Mouse (Mus musculus): ENCODE data around the gene Efcab12. TPM values are rescaled to one million over a fixed set of nuclear protein-coding genes. Genes with fewer than 3 reads are reported as not detected.
"Not testable (repeated sequence)": the region's sequence is repeated elsewhere in the genome, so short reads cannot be mapped to it uniquely, and the experiment has no call there.

Gene Efcab12
- polyA plus RNA-seq, 1 experiment from 2014 or later, result 0.51 TPM

DNA sequence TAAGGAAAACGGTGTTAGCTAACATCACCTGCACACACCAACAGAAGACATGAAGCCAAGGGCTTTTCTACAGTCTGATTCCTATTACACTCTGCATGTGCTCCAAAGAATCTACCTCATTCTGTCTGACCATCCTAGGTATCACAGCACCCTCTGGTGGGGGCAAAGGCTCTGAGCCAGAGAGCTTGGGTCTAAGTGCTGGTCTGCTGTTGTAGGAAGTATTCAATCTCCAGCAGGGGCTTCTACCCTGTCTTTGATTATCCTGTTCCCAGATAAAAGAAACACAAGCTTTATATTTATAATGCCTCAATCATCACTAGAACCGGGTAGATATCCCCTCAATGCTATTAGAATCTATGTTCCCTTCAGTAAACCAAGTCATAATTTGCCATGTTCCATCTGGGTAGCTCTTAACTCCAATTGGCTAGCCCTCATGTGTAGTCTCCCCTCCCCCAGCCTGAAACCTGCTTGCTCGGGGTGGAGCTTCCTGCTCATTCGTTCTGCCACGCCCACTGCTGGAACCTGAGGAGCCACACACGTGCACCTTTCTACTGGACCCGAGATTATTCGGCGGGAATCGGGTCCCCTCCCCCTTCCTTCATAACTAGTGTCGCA lies 14.3 kb downstream of the Efcab12 start:
- Histone ChIP-seq H3K4me3 (ENCODE audit: low read length) (peak overlapping the region; percentile 38), H3K4me2 (ENCODE audit: low read depth, low read length) (peak overlapping the region; percentile 59)
- WGBS, result 8% methylated on average over 4 of the region's 11 CpGs
- H3K27ac ChIP-seq (ENCODE audit: low read length); H3K4me1 ChIP-seq (ENCODE audit: control insufficient read depth, insufficient read depth, low read length); H3K27me3 ChIP-seq (ENCODE audit: control insufficient read depth, insufficient read depth, low read length); H3K9me3 ChIP-seq (replicated peaks; ENCODE audit: control insufficient read depth, low read length); H3K9ac ChIP-seq (ENCODE audit: low read length); H3K36me3 ChIP-seq (ENCODE audit: control insufficient read depth, insufficient read depth): not testable (repeated sequence)
- ATAC-seq (replicated peaks; ENCODE audit: extremely low read depth, insufficient read depth, low FRiP score), result peak; percentile 95

DNA sequence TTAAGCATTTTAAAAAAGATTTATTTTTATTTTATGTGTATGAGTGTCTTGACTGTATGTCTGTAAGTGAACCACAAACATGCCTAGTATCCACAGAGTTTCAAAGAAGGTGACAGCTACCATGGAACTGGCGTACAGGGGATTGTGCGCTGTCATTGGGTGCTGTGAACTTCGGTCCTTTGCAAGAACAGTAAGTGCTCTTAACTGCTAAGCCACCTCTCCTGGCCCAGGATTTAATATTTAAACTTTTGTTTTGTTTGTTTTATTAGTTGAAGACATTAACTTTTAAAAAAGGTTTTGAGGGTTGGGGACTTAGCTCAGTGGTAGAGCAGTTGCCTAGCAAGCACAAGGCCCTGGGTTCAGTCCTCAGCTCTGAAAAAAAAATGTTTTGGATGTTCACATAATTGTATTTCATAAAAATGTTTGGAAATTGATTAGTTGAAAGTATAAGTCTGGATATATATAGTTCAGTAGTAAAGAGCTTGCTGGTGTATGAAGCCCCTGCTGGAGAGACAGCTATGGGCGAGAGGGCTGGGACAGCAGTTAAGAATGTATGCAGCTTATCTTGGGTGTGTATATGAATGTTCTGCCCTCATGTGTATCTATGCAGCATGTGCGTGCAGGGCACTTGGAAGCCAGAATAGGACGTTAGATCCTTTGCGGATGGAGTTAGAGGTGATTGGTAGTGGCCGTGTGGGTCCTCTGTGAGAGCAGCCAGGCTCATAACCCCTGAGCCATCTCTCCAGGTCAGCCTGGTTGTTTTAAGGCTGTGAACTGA lies 16.8 kb downstream of the Efcab12 start:
- 75% methylated on average over 8 of the region's 8 CpGs for WGBS
- no peaks in the 10 kb centered on the region for H3K36me3 ChIP-seq (ENCODE audit: control insufficient read depth, insufficient read depth)
- no peaks in the 10 kb centered on the region for H3K4me1 ChIP-seq (ENCODE audit: control insufficient read depth, insufficient read depth, low read length)
- H3K9me3 ChIP-seq (replicated peaks; ENCODE audit: control insufficient read depth, low read length), result no peaks in the 10 kb centered on the region
- ATAC-seq (replicated peaks; ENCODE audit: extremely low read depth, insufficient read depth, low FRiP score), result no peak
- H3K27me3 ChIP-seq (ENCODE audit: control insufficient read depth, insufficient read depth, low read length), result no peaks in the 10 kb centered on the region
- no peak overlapping the region for H3K27ac ChIP-seq (ENCODE audit: low read length)
- no peak overlapping the region for H3K9ac ChIP-seq (ENCODE audit: low read length)
- H3K4me3 ChIP-seq (ENCODE audit: low read length), result no peak overlapping the region
- H3K4me2 ChIP-seq (ENCODE audit: low read depth, low read length), result no peak overlapping the region

DNA sequence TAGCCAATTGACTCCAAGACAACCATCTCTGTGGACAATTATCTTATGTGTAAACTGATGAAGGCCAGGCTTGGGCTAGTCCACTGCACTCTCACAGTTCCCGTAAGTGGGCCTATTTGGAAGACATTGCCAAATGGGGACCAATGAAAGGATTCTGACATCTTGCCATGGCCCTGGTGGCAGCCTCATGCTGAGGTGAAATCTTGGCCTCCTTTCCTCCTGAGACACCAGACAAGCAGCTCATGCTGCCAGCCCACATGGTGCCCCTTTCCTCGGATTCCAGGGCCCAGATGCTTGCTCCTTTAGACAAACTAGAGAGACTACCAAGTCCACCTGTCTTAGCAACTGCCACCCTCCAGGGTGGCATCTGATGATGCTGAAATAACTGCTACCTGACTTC lies 20.1 kb downstream of the Efcab12 start:
- WGBS, result 75% methylated on average over 2 of the region's 2 CpGs

DNA sequence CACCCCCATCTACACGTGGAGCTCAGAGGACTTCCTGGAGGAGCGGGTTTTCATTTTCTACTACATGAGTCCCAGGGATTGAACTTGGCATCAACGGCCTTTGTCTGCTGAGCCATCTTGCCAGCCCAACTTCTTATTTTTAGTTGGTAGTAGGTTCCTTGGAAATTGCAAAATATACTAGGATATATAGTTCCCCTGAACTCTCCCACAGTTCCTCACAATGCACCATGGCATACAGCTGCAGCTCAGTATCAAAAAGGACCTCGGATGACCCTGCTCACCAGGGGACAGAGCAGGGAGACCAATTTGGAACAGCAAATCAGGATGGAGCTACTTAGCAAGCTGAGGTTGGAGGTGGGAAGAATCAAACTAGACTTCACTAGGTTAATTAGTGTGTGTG lies 23.2 kb downstream of the Efcab12 start:
- Histone ChIP-seq H3K4me1 (ENCODE audit: control insufficient read depth, insufficient read depth, low read length) (peaks cover 9% of the 10 kb centered on the region; the same call in 1 of the 2 replicates), H3K36me3 (ENCODE audit: control insufficient read depth, insufficient read depth) (no peaks in the 10 kb centered on the region), H3K27me3 (ENCODE audit: control insufficient read depth, insufficient read depth, low read length) (no peaks in the 10 kb centered on the region), H3K4me3 (ENCODE audit: low read length) (no peak overlapping the region), H3K9me3 (replicated peaks; ENCODE audit: control insufficient read depth, low read length) (no peaks in the 10 kb centered on the region), H3K27ac (ENCODE audit: low read length) (no peak overlapping the region), H3K4me2 (ENCODE audit: low read depth, low read length) (no peak overlapping the region), H3K9ac (ENCODE audit: low read length) (no peak overlapping the region)
- no peak for ATAC-seq (replicated peaks; ENCODE audit: extremely low read depth, insufficient read depth, low FRiP score)
- WGBS, result 64% methylated on average over 4 of the region's 4 CpGs

More for the DNA sequence above, 20.1 kb downstream of the Efcab12 start:
- no peak overlapping the region for H3K4me2 ChIP-seq (ENCODE audit: low read depth, low read length)
- H3K36me3 ChIP-seq (ENCODE audit: control insufficient read depth, insufficient read depth), result no peaks in the 10 kb centered on the region
- H3K4me1 ChIP-seq (ENCODE audit: control insufficient read depth, insufficient read depth, low read length), result peaks cover 9% of the 10 kb centered on the region; the same call in 1 of the 2 replicates
- no peak overlapping the region for H3K9ac ChIP-seq (ENCODE audit: low read length)
- H3K4me3 ChIP-seq (ENCODE audit: low read length), result no peak overlapping the region
- no peak for ATAC-seq (replicated peaks; ENCODE audit: extremely low read depth, insufficient read depth, low FRiP score)
- no peaks in the 10 kb centered on the region for H3K27me3 ChIP-seq (ENCODE audit: control insufficient read depth, insufficient read depth, low read length)
- H3K9me3 ChIP-seq (replicated peaks; ENCODE audit: control insufficient read depth, low read length), result no peaks in the 10 kb centered on the region
- H3K27ac ChIP-seq (ENCODE audit: low read length), result no peak overlapping the region

DNA sequence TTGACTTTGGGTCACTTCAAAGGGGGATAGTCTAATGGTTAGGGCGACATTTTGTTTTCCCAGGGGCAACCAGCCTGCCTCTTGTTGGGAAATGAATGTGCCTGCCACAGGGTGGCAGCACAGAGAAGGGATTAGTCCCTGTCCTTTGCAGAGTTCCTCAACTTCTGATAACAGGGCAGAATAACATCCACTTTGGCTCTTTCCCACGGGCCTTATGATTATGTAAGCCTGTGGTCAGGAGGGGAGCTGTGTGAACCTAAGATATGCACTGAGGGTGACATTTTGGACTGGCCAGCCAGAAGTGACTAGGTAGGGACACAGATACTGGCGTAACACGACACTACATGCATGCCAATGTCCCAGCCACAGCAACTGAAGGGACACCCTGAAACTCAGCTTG lies 24.1 kb downstream of the Efcab12 start:
- Histone ChIP-seq H3K4me1 (ENCODE audit: control insufficient read depth, insufficient read depth, low read length) (peaks cover 9% of the 10 kb centered on the region; the same call in 1 of the 2 replicates), H3K4me3 (ENCODE audit: low read length) (no peak overlapping the region), H3K9me3 (replicated peaks; ENCODE audit: control insufficient read depth, low read length) (no peaks in the 10 kb centered on the region), H3K9ac (ENCODE audit: low read length) (no peak overlapping the region), H3K36me3 (ENCODE audit: control insufficient read depth, insufficient read depth) (no peaks in the 10 kb centered on the region), H3K27me3 (ENCODE audit: control insufficient read depth, insufficient read depth, low read length) (no peaks in the 10 kb centered on the region), H3K27ac (ENCODE audit: low read length) (no peak overlapping the region), H3K4me2 (ENCODE audit: low read depth, low read length) (no peak overlapping the region)
- ATAC-seq (replicated peaks; ENCODE audit: extremely low read depth, insufficient read depth, low FRiP score), result peak; percentile 42; the same call in 1 of the 2 replicates
- 23% methylated on average over 4 of the region's 4 CpGs for WGBS

DNA sequence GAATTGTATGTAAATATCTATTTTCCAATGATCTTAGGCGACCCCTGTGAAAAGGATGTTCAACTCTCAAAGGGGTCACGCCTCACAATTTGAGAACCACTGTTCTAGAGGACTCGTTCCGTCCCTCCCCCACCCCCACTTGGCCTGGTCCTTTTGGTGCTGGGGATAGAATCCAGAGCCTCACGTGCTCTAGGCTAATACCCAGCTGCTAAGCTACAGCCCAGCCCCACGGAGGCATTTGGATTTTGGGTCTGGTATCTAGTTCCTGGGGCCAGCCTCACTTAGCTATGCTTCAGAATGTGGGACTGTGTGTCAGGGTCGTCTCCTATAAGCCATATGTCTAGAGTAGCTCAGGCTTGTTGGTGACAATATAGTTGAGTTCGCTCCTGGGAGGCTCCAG lies 26.6 kb downstream of the Efcab12 start:
- peaks cover 19% of the 10 kb centered on the region for H3K4me1 ChIP-seq (ENCODE audit: control insufficient read depth, insufficient read depth, low read length)
- H3K9me3 ChIP-seq (replicated peaks; ENCODE audit: control insufficient read depth, low read length), result no peaks in the 10 kb centered on the region
- no peak overlapping the region for H3K9ac ChIP-seq (ENCODE audit: low read length)
- H3K4me3 ChIP-seq (ENCODE audit: low read length), result no peak overlapping the region
- H3K4me2 ChIP-seq (ENCODE audit: low read depth, low read length), result no peak overlapping the region
- no peak overlapping the region for H3K27ac ChIP-seq (ENCODE audit: low read length)
- no peaks in the 10 kb centered on the region for H3K27me3 ChIP-seq (ENCODE audit: control insufficient read depth, insufficient read depth, low read length)
- WGBS, result 59% methylated on average over 8 of the region's 8 CpGs
- ATAC-seq (replicated peaks; ENCODE audit: extremely low read depth, insufficient read depth, low FRiP score), result no peak
- peaks cover 6% of the 10 kb centered on the region for H3K36me3 ChIP-seq (ENCODE audit: control insufficient read depth, insufficient read depth)

DNA sequence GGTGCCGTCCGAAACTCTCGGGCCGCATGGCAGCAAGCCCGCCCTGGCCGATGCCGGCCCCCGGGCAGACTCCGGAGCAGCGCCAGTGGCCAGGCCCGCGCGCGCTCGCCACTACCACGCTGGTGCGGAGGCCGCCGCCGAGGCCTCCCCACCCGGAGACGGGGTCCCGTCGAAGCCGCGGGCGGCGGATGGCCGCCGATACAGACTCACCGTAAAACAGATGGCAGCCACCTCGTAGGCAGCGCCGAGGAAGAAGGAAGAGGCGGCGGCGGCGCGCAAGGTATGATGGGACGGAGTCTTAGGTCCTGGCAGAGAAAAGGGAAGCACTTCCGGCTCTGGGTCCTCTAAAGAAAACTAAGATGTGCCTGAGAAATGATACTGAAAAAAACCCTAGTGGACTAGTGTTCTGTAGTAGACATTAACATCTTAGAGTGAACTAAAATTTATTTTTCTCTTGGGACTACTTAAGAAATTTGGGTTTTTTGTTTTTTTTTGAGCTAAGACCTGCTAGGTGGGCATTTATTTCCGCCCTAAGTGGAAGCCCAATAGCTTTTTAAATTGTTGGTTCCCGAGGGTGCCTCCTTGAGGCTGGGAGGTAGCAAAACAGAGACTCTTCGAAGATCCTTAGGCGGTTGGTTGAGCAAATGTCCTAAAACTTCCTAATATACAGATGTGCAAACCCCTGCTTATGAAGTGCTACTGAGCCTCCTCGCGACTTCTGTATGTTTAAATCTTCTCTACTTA lies 29.6 kb downstream of the Efcab12 start, which contains the start of gene Rpl32:
Gene Rpl32, minus strand, starts transcription at position 260 of the 744 bp plus-strand sequence.
- Histone ChIP-seq H3K9me3 (replicated peaks; ENCODE audit: control insufficient read depth, low read length) (no peaks in the 10 kb centered on the region), H3K9ac (ENCODE audit: low read length) (peak within 1 kb of the TSS; percentile 100), H3K27ac (ENCODE audit: low read length) (peak within 1 kb of the TSS; percentile 93), H3K36me3 (ENCODE audit: control insufficient read depth, insufficient read depth) (peaks cover 34% of the 10 kb centered on the region), H3K27me3 (ENCODE audit: control insufficient read depth, insufficient read depth, low read length) (no peaks in the 10 kb centered on the region), H3K4me1 (ENCODE audit: control insufficient read depth, insufficient read depth, low read length) (peaks cover 22% of the 10 kb centered on the region), H3K4me2 (ENCODE audit: low read depth, low read length) (peak within 1 kb of the TSS; percentile 95), H3K4me3 (ENCODE audit: low read length) (peak within 1 kb of the TSS; percentile 100)
- WGBS, result under 1% methylated on average over 47 of the region's 47 CpGs
- peak; percentile 81 for ATAC-seq (replicated peaks; ENCODE audit: extremely low read depth, insufficient read depth, low FRiP score)

DNA sequence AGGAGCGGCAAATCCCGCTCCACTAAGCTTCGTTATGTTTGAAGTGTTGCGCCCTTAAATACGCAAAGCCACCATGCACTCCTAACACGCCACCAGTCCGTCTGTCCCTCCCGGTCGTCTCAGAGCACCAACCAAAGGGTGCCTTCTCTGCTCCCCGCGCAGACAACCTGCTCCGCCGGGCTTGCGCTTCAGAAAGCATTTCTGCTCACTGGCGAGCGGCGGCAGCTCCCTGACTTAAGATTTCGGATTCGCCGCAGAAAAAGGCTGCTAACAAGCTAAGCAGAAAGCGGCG lies 30.1 kb downstream of the Efcab12 start:
- WGBS, result under 1% methylated on average over 22 of the region's 22 CpGs
- Histone ChIP-seq H3K27me3 (ENCODE audit: control insufficient read depth, insufficient read depth, low read length) (no peaks in the 10 kb centered on the region), H3K4me2 (ENCODE audit: low read depth, low read length) (peak overlapping the region; percentile 95), H3K36me3 (ENCODE audit: control insufficient read depth, insufficient read depth) (peaks cover 37% of the 10 kb centered on the region), H3K27ac (ENCODE audit: low read length) (peak overlapping the region; percentile 93), H3K9me3 (replicated peaks; ENCODE audit: control insufficient read depth, low read length) (no peaks in the 10 kb centered on the region), H3K4me3 (ENCODE audit: low read length) (peak overlapping the region; percentile 100), H3K4me1 (ENCODE audit: control insufficient read depth, insufficient read depth, low read length) (peaks cover 20% of the 10 kb centered on the region), H3K9ac (ENCODE audit: low read length) (peak overlapping the region; percentile 100)
- ATAC-seq (replicated peaks; ENCODE audit: extremely low read depth, insufficient read depth, low FRiP score), result no peak

Data from heart, embryonic 16.5 days (tissue).